Mouse (Mus musculus): Measurements from ENCODE around the gene Ube2z. TPM values are rescaled to one million over a fixed set of nuclear protein-coding genes. Genes with fewer than 3 reads are reported as not detected.

The Ube2z gene
- total and polyA plus RNA-seq, 2 experiments from 2014 or later: 19.3 to 44.4 TPM

- Histone ChIP-seq H3K27me3 (ENCODE audit: control insufficient read depth, insufficient read depth, low read length) (no peaks in the 10 kb centered on the region), H3K9me3 (replicated peaks; ENCODE audit: control insufficient read depth, low read length) (no peaks in the 10 kb centered on the region), H3K36me3 (replicated peaks; ENCODE audit: control insufficient read depth, insufficient read depth, low read length) (peaks cover 60% of the 10 kb centered on the region), H3K27ac (ENCODE audit: low read depth) (no peak overlapping the region), H3K9ac (replicated peaks; ENCODE audit: low read depth, low read length) (no peak overlapping the region), H3K4me1 (ENCODE audit: control insufficient read depth, insufficient read depth) (no peaks in the 10 kb centered on the region), H3K4me2 (ENCODE audit: low read depth, low read length) (no peak overlapping the region), H3K4me3 (ENCODE audit: low read depth, low read length) (no peak overlapping the region)
- ATAC-seq (ENCODE audit: insufficient read depth, low read depth) (no peak), DNase-seq (ENCODE audit: low spot score) (no peak)
- TF ChIP-seq EP300 (IDR thresholded peaks at IDR 0.05; ENCODE audit: low read depth): no peak
- TF ChIP-seq CTCF (IDR thresholded peaks at IDR 0.05; ENCODE audit: low read depth): no peak
- 83% methylated on average over 8 of the region's 8 CpGs for WGBS
Observed at GRCm38 (mm10) chr11:96046028-96046427, 19.2 kb downstream of the Ube2z start.

DNA sequence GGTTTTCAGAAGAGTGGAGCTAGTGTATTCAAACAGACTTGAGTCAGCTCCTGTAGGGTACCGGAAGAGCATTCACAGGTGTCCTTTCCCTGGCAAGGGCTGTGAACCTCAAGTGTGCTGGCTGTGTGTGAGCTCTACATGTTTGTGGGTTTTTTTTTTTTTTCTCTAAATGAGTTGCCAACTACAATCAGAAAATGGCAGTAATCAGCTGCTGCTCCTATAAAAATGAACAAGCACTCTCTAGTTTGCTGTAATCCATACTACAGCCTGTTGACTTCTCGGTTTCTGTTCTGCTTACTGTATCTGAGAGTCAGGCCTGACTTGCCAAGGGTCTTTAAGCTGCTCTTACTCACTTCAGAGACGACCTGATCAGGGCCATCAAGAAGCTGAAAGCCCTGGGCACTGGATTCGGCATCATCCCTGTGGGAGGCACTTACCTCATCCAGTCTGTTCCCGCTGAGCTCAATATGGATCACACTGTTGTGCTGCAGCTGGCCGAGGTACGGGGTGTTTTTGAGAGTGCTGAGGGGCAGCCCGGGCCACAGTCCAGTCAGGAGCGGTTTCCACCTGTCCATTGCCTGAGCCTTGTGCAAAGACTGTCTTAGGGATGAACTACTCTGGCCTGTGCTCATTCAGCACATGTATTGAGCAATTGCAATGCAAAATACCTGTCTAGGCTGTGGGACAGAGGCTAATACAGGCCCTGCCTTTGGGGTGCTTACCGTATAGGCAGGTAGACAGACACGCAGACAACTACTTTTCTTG is 20.2 kb downstream of the Ube2z start:
- 80% methylated on average over 11 of the region's 11 CpGs for WGBS
- Histone ChIP-seq H3K27me3 (ENCODE audit: control insufficient read depth, insufficient read depth, low read length) (no peaks in the 10 kb centered on the region), H3K36me3 (replicated peaks; ENCODE audit: control insufficient read depth, insufficient read depth, low read length) (peaks cover 50% of the 10 kb centered on the region), H3K9ac (replicated peaks; ENCODE audit: low read depth, low read length) (no peak overlapping the region), H3K9me3 (replicated peaks; ENCODE audit: control insufficient read depth, low read length) (no peaks in the 10 kb centered on the region), H3K4me2 (ENCODE audit: low read depth, low read length) (no peak overlapping the region), H3K27ac (ENCODE audit: low read depth) (no peak overlapping the region), H3K4me1 (ENCODE audit: control insufficient read depth, insufficient read depth) (no peaks in the 10 kb centered on the region), H3K4me3 (ENCODE audit: low read depth, low read length) (no peak overlapping the region)
- no peak for TF ChIP-seq EP300 (IDR thresholded peaks at IDR 0.05; ENCODE audit: low read depth)
- TF ChIP-seq CTCF (IDR thresholded peaks at IDR 0.05; ENCODE audit: low read depth): no peak
- DNase-seq (ENCODE audit: low spot score) (no peak), ATAC-seq (ENCODE audit: insufficient read depth, low read depth) (no peak)

DNA sequence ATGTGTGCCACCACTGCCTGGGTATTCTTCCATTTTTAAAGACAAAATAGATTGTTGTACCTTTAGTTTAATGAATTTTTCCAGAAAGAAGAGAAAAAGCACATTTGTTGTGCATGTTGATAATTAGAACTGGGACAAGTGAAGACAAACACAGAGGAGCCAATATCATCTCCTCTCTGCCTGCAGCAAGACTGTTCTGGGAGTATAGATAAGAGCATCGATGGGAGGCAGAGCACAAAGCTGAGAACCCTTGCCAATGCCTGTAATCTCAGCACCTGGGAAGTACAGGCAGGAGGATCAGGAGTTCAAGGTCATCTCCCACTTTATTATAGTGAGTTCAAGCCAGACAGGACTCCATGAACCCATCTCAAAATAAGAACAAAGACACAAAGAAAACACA is 26.6 kb downstream of the Ube2z start:
- no peak for TF ChIP-seq EP300 (IDR thresholded peaks at IDR 0.05; ENCODE audit: low read depth)
- TF ChIP-seq CTCF (IDR thresholded peaks at IDR 0.05; ENCODE audit: low read depth): no peak
- 42% methylated on average over 1 of the region's 1 CpGs for WGBS
- H3K4me1 ChIP-seq (ENCODE audit: control insufficient read depth, insufficient read depth): peaks cover 10% of the 10 kb centered on the region

DNA sequence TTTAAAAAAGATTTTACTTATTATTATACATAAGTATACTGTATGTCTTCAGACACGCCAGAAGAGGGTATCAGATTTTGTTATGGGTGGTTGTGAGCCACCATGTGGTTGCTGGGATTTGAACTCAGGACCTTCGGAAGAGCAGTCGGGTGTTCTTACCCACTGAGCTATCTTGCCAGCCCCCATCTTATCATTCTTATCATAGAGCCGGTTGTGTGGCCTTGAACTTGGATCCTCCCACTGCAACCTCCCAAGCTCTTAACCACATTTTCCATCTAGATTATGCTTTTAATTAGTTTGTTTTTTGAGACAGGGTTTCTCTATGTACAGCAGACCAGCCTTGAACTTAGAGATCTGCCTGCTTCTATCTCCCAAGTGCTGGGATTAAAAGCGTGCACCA is 27.7 kb downstream of the Ube2z start:
- 76% methylated on average over 5 of the region's 5 CpGs for WGBS
- no peak for TF ChIP-seq EP300 (IDR thresholded peaks at IDR 0.05; ENCODE audit: low read depth)
- Histone ChIP-seq H3K27ac (ENCODE audit: low read depth) (no peak overlapping the region), H3K4me1 (ENCODE audit: control insufficient read depth, insufficient read depth) (peaks cover 10% of the 10 kb centered on the region), H3K4me2 (ENCODE audit: low read depth, low read length) (no peak overlapping the region), H3K9me3 (replicated peaks; ENCODE audit: control insufficient read depth, low read length) (no peaks in the 10 kb centered on the region), H3K9ac (replicated peaks; ENCODE audit: low read depth, low read length) (no peak overlapping the region), H3K36me3 (replicated peaks; ENCODE audit: control insufficient read depth, insufficient read depth, low read length) (peaks cover 3% of the 10 kb centered on the region; the same call in 1 of the 2 replicates), H3K27me3 (ENCODE audit: control insufficient read depth, insufficient read depth, low read length) (no peaks in the 10 kb centered on the region), H3K4me3 (ENCODE audit: low read depth, low read length) (no peak overlapping the region)
- ATAC-seq (ENCODE audit: insufficient read depth, low read depth) (no peak), DNase-seq (ENCODE audit: low spot score) (no peak)

More for the DNA sequence above, 26.6 kb downstream of the Ube2z start:
- peaks cover 10% of the 10 kb centered on the region for H3K36me3 ChIP-seq (replicated peaks; ENCODE audit: control insufficient read depth, insufficient read depth, low read length)
- DNase-seq (ENCODE audit: low spot score): no peak
- H3K9me3 ChIP-seq (replicated peaks; ENCODE audit: control insufficient read depth, low read length): no peaks in the 10 kb centered on the region
- H3K27me3 ChIP-seq (ENCODE audit: control insufficient read depth, insufficient read depth, low read length): no peaks in the 10 kb centered on the region
- H3K27ac ChIP-seq (ENCODE audit: low read depth): no peak overlapping the region
- no peak for ATAC-seq (ENCODE audit: insufficient read depth, low read depth)
- H3K9ac ChIP-seq (replicated peaks; ENCODE audit: low read depth, low read length): no peak overlapping the region
- H3K4me2 ChIP-seq (ENCODE audit: low read depth, low read length): no peak overlapping the region
- H3K4me3 ChIP-seq (ENCODE audit: low read depth, low read length): no peak overlapping the region

DNA sequence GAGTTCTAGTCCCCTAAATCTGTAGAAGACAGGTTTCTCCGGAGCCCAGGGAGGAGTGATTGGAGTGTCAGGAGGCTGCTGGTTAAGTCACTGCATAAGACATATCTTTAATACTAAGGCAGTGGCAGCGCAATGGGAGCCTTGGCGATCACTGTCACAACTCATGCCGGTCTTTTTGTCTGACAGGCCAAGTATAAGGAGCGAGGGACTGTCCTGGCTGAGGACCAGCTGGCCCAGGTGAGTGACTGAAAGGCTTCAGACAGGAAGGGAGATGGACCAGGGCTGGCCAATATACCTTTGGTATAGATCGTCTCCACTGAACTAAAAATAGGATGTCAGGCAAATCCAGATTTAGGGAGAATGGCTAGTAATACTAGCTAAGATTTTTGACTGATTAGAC is 30.1 kb downstream of the Ube2z start:
- DNase-seq (ENCODE audit: low spot score) (no peak), ATAC-seq (ENCODE audit: insufficient read depth, low read depth) (no peak)
- peak overlapping the region; percentile 94 for H3K4me2 ChIP-seq (ENCODE audit: low read depth, low read length)
- no peaks in the 10 kb centered on the region for H3K27me3 ChIP-seq (ENCODE audit: control insufficient read depth, insufficient read depth, low read length)
- TF ChIP-seq CTCF (IDR thresholded peaks at IDR 0.05; ENCODE audit: low read depth) (no peak), EP300 (IDR thresholded peaks at IDR 0.05; ENCODE audit: low read depth) (no peak)
- peak overlapping the region; percentile 89 for H3K4me3 ChIP-seq (ENCODE audit: low read depth, low read length)
- peak overlapping the region; percentile 77 for H3K9ac ChIP-seq (replicated peaks; ENCODE audit: low read depth, low read length)
- 3% methylated on average over 6 of the region's 6 CpGs for WGBS
- H3K27ac ChIP-seq (ENCODE audit: low read depth): peak overlapping the region; percentile 67
- H3K4me1 ChIP-seq (ENCODE audit: control insufficient read depth, insufficient read depth): peaks cover 10% of the 10 kb centered on the region
- H3K36me3 ChIP-seq (replicated peaks; ENCODE audit: control insufficient read depth, insufficient read depth, low read length): peaks cover 3% of the 10 kb centered on the region; the same call in 1 of the 2 replicates
- no peaks in the 10 kb centered on the region for H3K9me3 ChIP-seq (replicated peaks; ENCODE audit: control insufficient read depth, low read length)
